Mouse (Mus musculus): ENCODE measurements at regions not wholly inside any gene's neighbourhood (a gene's known extent, or its start where the extent isn't known, plus 50 kb on each side); places are given as distances from the start of the nearest gene placed in this dataset.
"Not testable (repeated sequence)": the region's sequence is repeated elsewhere in the genome, so short reads cannot be mapped to it uniquely, and the experiment has no call there.

- ATAC-seq (ENCODE audit: low read depth); H3K4me3 ChIP-seq (replicated peaks); H3K27ac ChIP-seq; H3K27me3 ChIP-seq; H3K9ac ChIP-seq; DNase-seq; H3K36me3 ChIP-seq; H3K9me3 ChIP-seq (replicated peaks); H3K4me2 ChIP-seq: not testable (repeated sequence)
- H3K4me1 ChIP-seq (replicated peaks), result peaks cover 28% of the 10 kb centered on the region
- WGBS (ENCODE audit: insufficient replicate concordance), result 57% methylated on average over 2 of the region's 2 CpGs
These were observed 175.3 kb downstream of the Tomm20 start for GRCm38 (mm10) chr8:126770374-126770773.

- DNase-seq (no peak), ATAC-seq (ENCODE audit: low read depth) (no peak)
- no peaks in the 10 kb centered on the region for H3K9me3 ChIP-seq (replicated peaks)
- H3K27ac ChIP-seq, result no peak overlapping the region
- WGBS (ENCODE audit: insufficient replicate concordance), result 75% methylated on average over 5 of the region's 5 CpGs
- H3K4me1 ChIP-seq (replicated peaks), result peaks cover 36% of the 10 kb centered on the region
- H3K36me3 ChIP-seq, result no peaks in the 10 kb centered on the region
- no peaks in the 10 kb centered on the region for H3K27me3 ChIP-seq
- H3K4me3 ChIP-seq (replicated peaks), result no peak overlapping the region
- no peak overlapping the region for H3K9ac ChIP-seq
- H3K4me2 ChIP-seq, result no peak overlapping the region
These were observed 174.4 kb upstream of the Irf2bp2 start for GRCm38 (mm10) chr8:126768142-126768541.

- Histone ChIP-seq H3K4me2 (no peak overlapping the region), H3K9ac (no peak overlapping the region), H3K4me1 (replicated peaks) (peaks cover 38% of the 10 kb centered on the region), H3K4me3 (replicated peaks) (no peak overlapping the region), H3K27ac (no peak overlapping the region), H3K36me3 (no peaks in the 10 kb centered on the region), H3K27me3 (no peaks in the 10 kb centered on the region), H3K9me3 (replicated peaks) (no peaks in the 10 kb centered on the region)
- no peak for DNase-seq
- 69% methylated on average over 3 of the region's 3 CpGs for WGBS (ENCODE audit: insufficient replicate concordance)
- ATAC-seq (ENCODE audit: low read depth), result no peak
These were observed 173.6 kb upstream of the Irf2bp2 start for GRCm38 (mm10) chr8:126767341-126767740.

GRCm38 (mm10) chr8:126765693-126766238, 172.0 kb upstream of the Irf2bp2 start:
- ATAC-seq (ENCODE audit: low read depth), result no peak
- H3K36me3 ChIP-seq, result no peaks in the 10 kb centered on the region
- peaks cover 24% of the 10 kb centered on the region for H3K4me1 ChIP-seq (replicated peaks)
- no peak overlapping the region for H3K4me2 ChIP-seq
- H3K27me3 ChIP-seq, result no peaks in the 10 kb centered on the region
- H3K9me3 ChIP-seq (replicated peaks), result no peaks in the 10 kb centered on the region
- no peak for DNase-seq
- no peak overlapping the region for H3K4me3 ChIP-seq (replicated peaks)
- H3K27ac ChIP-seq, result no peak overlapping the region
- WGBS (ENCODE audit: insufficient replicate concordance), result 61% methylated on average over 6 of the region's 6 CpGs
- H3K9ac ChIP-seq, result no peak overlapping the region

- H3K9ac ChIP-seq, result no peak overlapping the region
- H3K4me3 ChIP-seq (replicated peaks), result no peak overlapping the region
- no peaks in the 10 kb centered on the region for H3K9me3 ChIP-seq (replicated peaks)
- ATAC-seq (ENCODE audit: low read depth) (no peak), DNase-seq (no peak)
- no peak overlapping the region for H3K4me2 ChIP-seq
- 33% methylated on average over 7 of the region's 7 CpGs for whole genome bisulfite sequencing (ENCODE audit: insufficient replicate concordance)
- no peak overlapping the region for H3K27ac ChIP-seq
- H3K27me3 ChIP-seq, result no peaks in the 10 kb centered on the region
- H3K36me3 ChIP-seq, result no peaks in the 10 kb centered on the region
- H3K4me1 ChIP-seq (replicated peaks), result peaks cover 20% of the 10 kb centered on the region
These were observed 169.8 kb upstream of the Irf2bp2 start for GRCm38 (mm10) chr8:126763600-126763999.

DNA sequence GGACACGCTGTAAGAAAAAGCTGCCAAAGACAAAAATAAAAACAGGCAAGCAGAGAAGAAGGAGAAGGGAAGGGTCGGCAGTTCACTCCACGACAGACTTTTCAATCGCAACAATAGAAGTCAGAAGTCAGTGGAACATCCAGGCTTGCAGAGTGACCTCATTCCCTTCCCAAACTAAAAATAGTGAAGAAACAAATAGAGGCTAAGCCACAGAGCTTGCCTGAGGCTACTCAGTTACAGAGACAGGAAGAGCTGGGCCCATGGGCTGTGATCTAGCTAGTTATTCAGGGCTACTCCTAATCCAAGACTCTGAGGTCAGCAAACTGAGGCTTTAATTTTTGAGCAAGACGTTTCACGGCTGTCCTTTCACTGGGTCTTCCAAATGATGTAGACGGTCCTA, 165.9 kb upstream of the Irf2bp2 start:
- no peak overlapping the region for H3K9ac ChIP-seq
- no peak overlapping the region for H3K4me3 ChIP-seq (replicated peaks)
- WGBS (ENCODE audit: insufficient replicate concordance), result 58% methylated on average over 7 of the region's 7 CpGs
- ATAC-seq (ENCODE audit: low read depth), result no peak
- DNase-seq, result no peak
- H3K9me3 ChIP-seq (replicated peaks), result no peaks in the 10 kb centered on the region
- H3K4me1 ChIP-seq (replicated peaks), result peaks cover 17% of the 10 kb centered on the region
- no peaks in the 10 kb centered on the region for H3K27me3 ChIP-seq
- no peak overlapping the region for H3K4me2 ChIP-seq
- no peaks in the 10 kb centered on the region for H3K36me3 ChIP-seq
- H3K27ac ChIP-seq, result no peak overlapping the region

GRCm38 (mm10) chr8:126758951-126759350, 165.2 kb upstream of the Irf2bp2 start:
- no peaks in the 10 kb centered on the region for H3K36me3 ChIP-seq
- H3K4me3 ChIP-seq (replicated peaks), result no peak overlapping the region
- H3K4me1 ChIP-seq (replicated peaks), result peaks cover 9% of the 10 kb centered on the region
- no peak overlapping the region for H3K27ac ChIP-seq
- no peaks in the 10 kb centered on the region for H3K27me3 ChIP-seq
- WGBS (ENCODE audit: insufficient replicate concordance), result 59% methylated on average over 4 of the region's 4 CpGs
- no peaks in the 10 kb centered on the region for H3K9me3 ChIP-seq (replicated peaks)
- ATAC-seq (ENCODE audit: low read depth) (no peak), DNase-seq (no peak)
- H3K9ac ChIP-seq, result no peak overlapping the region
- no peak overlapping the region for H3K4me2 ChIP-seq

GRCm38 (mm10) chr8:126757951-126758757, 164.4 kb upstream of the Irf2bp2 start:
- no peak for DNase-seq

DNA sequence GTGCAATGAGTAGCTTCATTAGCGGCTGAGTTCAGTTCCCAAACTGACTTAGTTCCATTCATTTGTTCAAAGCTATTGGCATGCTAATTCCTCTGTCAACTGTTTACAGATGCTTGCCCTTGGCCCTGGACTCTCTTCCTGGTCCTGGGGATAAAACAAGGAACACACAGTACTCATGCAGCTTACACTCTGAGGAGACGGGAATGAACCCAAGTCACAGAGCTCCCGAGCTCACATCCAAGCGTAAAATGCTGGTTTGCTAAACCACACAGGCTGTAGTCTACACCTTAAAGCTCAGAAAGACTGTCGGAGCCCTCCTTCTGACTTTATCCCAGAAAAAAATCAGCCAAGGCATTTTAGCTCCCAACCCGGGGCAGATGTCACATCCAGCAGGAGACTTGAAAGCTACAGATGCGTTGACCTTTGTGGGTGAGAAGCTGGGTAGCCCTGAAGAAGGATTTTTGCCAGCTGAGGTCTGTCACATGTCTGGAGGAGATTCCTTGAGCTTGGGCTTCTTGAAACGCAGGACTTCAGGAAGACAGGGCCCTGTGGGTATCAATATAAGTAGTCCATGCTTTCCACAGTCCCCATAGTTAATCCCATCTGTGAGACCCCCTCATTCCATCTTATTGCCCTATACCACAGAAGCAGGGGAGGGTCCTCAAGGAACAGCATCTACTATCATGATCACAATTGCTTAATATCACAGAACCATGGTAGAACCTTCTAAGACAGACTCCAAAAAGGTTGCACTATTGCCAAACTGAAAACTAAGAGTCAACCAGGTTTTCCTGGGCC, 162.7 kb upstream of the Irf2bp2 start:
- H3K36me3 ChIP-seq, result no peaks in the 10 kb centered on the region
- H3K27ac ChIP-seq, result no peak overlapping the region
- no peaks in the 10 kb centered on the region for H3K27me3 ChIP-seq
- 78% methylated on average over 8 of the region's 8 CpGs for WGBS (ENCODE audit: insufficient replicate concordance)
- H3K4me2 ChIP-seq, result no peak overlapping the region
- no peaks in the 10 kb centered on the region; the same call in 1 of the 2 replicates for H3K4me1 ChIP-seq (replicated peaks)
- H3K9me3 ChIP-seq (replicated peaks), result no peaks in the 10 kb centered on the region
- ATAC-seq (ENCODE audit: low read depth) (no peak), DNase-seq (no peak)
- H3K9ac ChIP-seq, result no peak overlapping the region
- H3K4me3 ChIP-seq (replicated peaks), result no peak overlapping the region

More at GRCm38 (mm10) chr8:126757951-126758757, 164.4 kb upstream of the Irf2bp2 start:
- Histone ChIP-seq H3K4me1 (replicated peaks) (peaks cover 3% of the 10 kb centered on the region; the same call in 1 of the 2 replicates), H3K4me3 (replicated peaks) (no peak overlapping the region), H3K9ac (no peak overlapping the region), H3K9me3 (replicated peaks) (no peaks in the 10 kb centered on the region), H3K27ac (no peak overlapping the region; the same call in 1 of the 2 replicates), H3K4me2 (no peak overlapping the region), H3K27me3 (no peaks in the 10 kb centered on the region), H3K36me3 (no peaks in the 10 kb centered on the region)
- 37% methylated on average over 12 of the region's 12 CpGs for WGBS (ENCODE audit: insufficient replicate concordance)
- ATAC-seq (ENCODE audit: low read depth), result peak; percentile 54

- H3K9me3 ChIP-seq (replicated peaks), result no peaks in the 10 kb centered on the region
- no peak overlapping the region for H3K9ac ChIP-seq
- no peak overlapping the region for H3K4me3 ChIP-seq (replicated peaks)
- DNase-seq (no peak), ATAC-seq (ENCODE audit: low read depth) (no peak)
- 54% methylated on average over 5 of the region's 5 CpGs for WGBS (ENCODE audit: insufficient replicate concordance)
- H3K36me3 ChIP-seq, result no peaks in the 10 kb centered on the region
- H3K27me3 ChIP-seq, result no peaks in the 10 kb centered on the region
- H3K27ac ChIP-seq, result no peak overlapping the region
- H3K4me1 ChIP-seq (replicated peaks), result no peaks in the 10 kb centered on the region; the same call in 1 of the 2 replicates
- no peak overlapping the region for H3K4me2 ChIP-seq
These were observed 161.9 kb upstream of the Irf2bp2 start for GRCm38 (mm10) chr8:126755669-126756068.

DNA sequence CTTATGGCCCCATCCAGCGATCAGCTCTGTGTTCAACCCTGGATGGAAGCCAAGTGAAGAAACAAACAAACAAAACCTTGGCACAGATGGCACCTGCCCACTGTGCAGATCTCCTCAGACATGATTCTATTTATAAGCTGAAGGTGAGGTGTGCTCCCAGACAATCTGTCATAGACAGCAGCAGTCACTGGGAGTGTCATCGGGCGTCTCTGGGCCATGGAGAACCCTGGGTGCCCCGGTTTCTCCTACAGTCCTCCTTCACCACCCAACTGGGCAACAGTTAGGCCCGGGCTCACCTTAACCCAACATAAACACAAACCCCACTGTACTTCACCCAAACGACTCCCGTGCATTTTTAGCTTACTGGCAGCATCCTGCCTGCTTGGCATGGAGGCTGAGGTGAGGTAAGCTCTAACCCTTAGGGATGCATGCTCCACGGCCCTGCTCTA, 160.6 kb upstream of the Irf2bp2 start:
- no peak for DNase-seq

More for the DNA sequence above, 160.6 kb upstream of the Irf2bp2 start:
- no peak for ATAC-seq (ENCODE audit: low read depth)
- Histone ChIP-seq H3K36me3 (no peaks in the 10 kb centered on the region), H3K4me2 (no peak overlapping the region), H3K4me3 (replicated peaks) (no peak overlapping the region), H3K9ac (no peak overlapping the region), H3K27ac (no peak overlapping the region), H3K4me1 (replicated peaks) (no peaks in the 10 kb centered on the region; the same call in 1 of the 2 replicates), H3K9me3 (replicated peaks) (no peaks in the 10 kb centered on the region), H3K27me3 (no peaks in the 10 kb centered on the region)
- WGBS (ENCODE audit: insufficient replicate concordance), result 72% methylated on average over 8 of the region's 8 CpGs

All from liver, embryonic 13.5 days (tissue).